ENCODE assay signal across 10 mouse cellular contexts in genomic region chr2:121787767-121788166, GRCm38 (mm10). TPM values are rescaled to one million over a fixed set of nuclear protein-coding genes. Genes with fewer than 3 reads are reported as not detected.
DNase-seq lines count a peak whose midpoint lies in the region; ATAC-seq and TF ChIP-seq lines count a peak whose summit lies in the region.
"Had no signal": no experiment of that assay in that cellular context is flagged by ENCODE, and none has a peak within 500 bp of the region (broad histone marks: within the 10 kb centered on the region; RNA-seq: fewer than 3 reads in every experiment).

No protein-coding gene starts in this region.

- no peak overlapping the region for H3K27ac ChIP-seq in hindbrain, embryonic 10.5 days
- H3K27ac ChIP-seq in hindbrain, embryonic 14.5 days: no peak overlapping the region
- no peak overlapping the region for H3K27ac ChIP-seq in intestine, postnatal 0 days (ENCODE audit: low read depth, low read length)
- H3K27ac ChIP-seq: left cerebral cortex, adult 2 months had no signal

- no peak for TF ChIP-seq CTCF in intestine, postnatal 0 days (IDR thresholded peaks at IDR 0.05; ENCODE audit: low read depth)

- no peaks in the 10 kb centered on the region for H3K27me3 ChIP-seq in hindbrain, embryonic 10.5 days (ENCODE audit: insufficient read depth, poor library complexity, severe bottlenecking)
- no peaks in the 10 kb centered on the region for H3K27me3 ChIP-seq in hindbrain, embryonic 14.5 days (ENCODE audit: control insufficient read depth, insufficient read depth, low read length)
- H3K27me3 ChIP-seq in intestine, postnatal 0 days (replicated peaks; ENCODE audit: control insufficient read depth, insufficient read depth, low read length): no peaks in the 10 kb centered on the region

- H3K9me3 ChIP-seq in hindbrain, embryonic 10.5 days: 0 out of 2 replicates have a peak, but pooled peaks cover 4% of the 10 kb centered on the region
- H3K9me3 ChIP-seq in hindbrain, embryonic 14.5 days (ENCODE audit: control insufficient read depth, low read length): no peaks in the 10 kb centered on the region
- no peaks in the 10 kb centered on the region for H3K9me3 ChIP-seq in intestine, postnatal 0 days (ENCODE audit: control insufficient read depth)

- no peak overlapping the region for H3K4me2 ChIP-seq in hindbrain, embryonic 14.5 days (replicated peaks)
- peak overlapping the region; percentile 45 for H3K4me2 ChIP-seq in intestine, postnatal 0 days (replicated peaks; ENCODE audit: low read depth)

- H3K4me3 ChIP-seq in hindbrain, embryonic 10.5 days: no peak overlapping the region
- H3K4me3 ChIP-seq in hindbrain, embryonic 14.5 days (replicated peaks; ENCODE audit: low read length): no peak overlapping the region
- no peak overlapping the region for H3K4me3 ChIP-seq in intestine, postnatal 0 days (ENCODE audit: low read depth, low read length)
- H3K4me3 ChIP-seq: left cerebral cortex, adult 2 months had no signal

- H3K36me3 ChIP-seq in hindbrain, embryonic 10.5 days: peaks cover 9% of the 10 kb centered on the region
- H3K36me3 ChIP-seq in hindbrain, embryonic 14.5 days (replicated peaks; ENCODE audit: control insufficient read depth, insufficient read depth): no peaks in the 10 kb centered on the region
- no peaks in the 10 kb centered on the region for H3K36me3 ChIP-seq in intestine, postnatal 0 days (ENCODE audit: control insufficient read depth, insufficient read depth)

- H3K9ac ChIP-seq in hindbrain, embryonic 14.5 days: no peak overlapping the region
- no peak overlapping the region for H3K9ac ChIP-seq in intestine, postnatal 0 days (ENCODE audit: low read depth, low read length)

- 61% methylated on average over 13 of the region's 13 CpGs for WGBS in hindbrain, embryonic 10.5 days
- WGBS in hindbrain, embryonic 14.5 days: 68% methylated on average over 13 of the region's 13 CpGs
- 32% methylated on average over 13 of the region's 13 CpGs for WGBS in intestine, postnatal 0 days

- no peak for ATAC-seq in hindbrain, embryonic 14.5 days (ENCODE audit: low FRiP score)
- ATAC-seq in intestine, postnatal 0 days: 0 out of 2 replicates have a peak, but pooled peaks have one; percentile 33

- H3K4me1 ChIP-seq in hindbrain, embryonic 10.5 days (replicated peaks): peaks cover 15% of the 10 kb centered on the region
- H3K4me1 ChIP-seq in hindbrain, embryonic 14.5 days (replicated peaks; ENCODE audit: control insufficient read depth, insufficient read depth, low read length): 0 out of 2 replicates have a peak, but pooled peaks cover 11% of the 10 kb centered on the region
- H3K4me1 ChIP-seq in intestine, postnatal 0 days (replicated peaks; ENCODE audit: control insufficient read depth, insufficient read depth, low read length): no peaks in the 10 kb centered on the region

- DNase-seq in hindbrain, embryonic 10.5 days (ENCODE audit: low spot score): peak; percentile 16
- DNase-seq in hindbrain, embryonic 14.5 days (ENCODE audit: low spot score): no peak
- DNase-seq in CD4-positive, CD25-positive, alpha-beta regulatory T cell, adult 2 months (ENCODE audit: low read depth, low spot score): peak; percentile 62
- DNase-seq in c-Kit-positive CD71-positive TER-119-negative erythroid progenitor cells, embryonic 14.5 days (ENCODE audit: low read depth): peak; percentile 23
- no peak for DNase-seq in adrenal gland, postnatal 36 days
- DNase-seq in cerebellum, adult 8-10 months: no peak
- no peak for DNase-seq in thymus, adult 18-20 months

RNA-seq across cellular contexts. Expression of gene Frmd5, which starts 19.1 kb away (rescaled TPM):
- polyA plus RNA-seq in hindbrain, embryonic 10.5 days (2016; fragmentation: Nextera tagmentation; extraction: Ambion mirVana): 10.8 and 15.3 TPM in 2 replicates
- 29.4 and 30.0 TPM in 2 replicates for polyA plus RNA-seq in hindbrain, embryonic 14.5 days (2014; fragmentation: Nextera tagmentation; extraction: Ambion mirVana)
- 0.50 and 0.61 TPM in 2 replicates for polyA plus RNA-seq in intestine, postnatal 0 days (2015; fragmentation: Nextera tagmentation; extraction: Ambion mirVana)
- 100 to 1,000 TPM; 103 to 188 TPM for total RNA-seq in adrenal gland, postnatal 36 days (2021)
- total RNA-seq: neutrophil, adult 5-6 weeks had no signal

Comparison
In these comparisons a context has a peak if more than half of its experiments do, and no peak if none do; other contexts are left out.
1. DNase-seq: peak in hindbrain, embryonic 10.5 days (single experiment), CD4-positive, CD25-positive, alpha-beta regulatory T cell, adult 2 months (single experiment) and c-Kit-positive CD71-positive TER-119-negative erythroid progenitor cells, embryonic 14.5 days (single experiment); none in hindbrain, embryonic 14.5 days (single experiment), adrenal gland, postnatal 36 days (0 of 2), cerebellum, adult 8-10 months (single experiment) and thymus, adult 18-20 months (0 of 2).